Mouse (Mus musculus): ENCODE data around the gene Adam22.

Adam22 gene

DNA sequence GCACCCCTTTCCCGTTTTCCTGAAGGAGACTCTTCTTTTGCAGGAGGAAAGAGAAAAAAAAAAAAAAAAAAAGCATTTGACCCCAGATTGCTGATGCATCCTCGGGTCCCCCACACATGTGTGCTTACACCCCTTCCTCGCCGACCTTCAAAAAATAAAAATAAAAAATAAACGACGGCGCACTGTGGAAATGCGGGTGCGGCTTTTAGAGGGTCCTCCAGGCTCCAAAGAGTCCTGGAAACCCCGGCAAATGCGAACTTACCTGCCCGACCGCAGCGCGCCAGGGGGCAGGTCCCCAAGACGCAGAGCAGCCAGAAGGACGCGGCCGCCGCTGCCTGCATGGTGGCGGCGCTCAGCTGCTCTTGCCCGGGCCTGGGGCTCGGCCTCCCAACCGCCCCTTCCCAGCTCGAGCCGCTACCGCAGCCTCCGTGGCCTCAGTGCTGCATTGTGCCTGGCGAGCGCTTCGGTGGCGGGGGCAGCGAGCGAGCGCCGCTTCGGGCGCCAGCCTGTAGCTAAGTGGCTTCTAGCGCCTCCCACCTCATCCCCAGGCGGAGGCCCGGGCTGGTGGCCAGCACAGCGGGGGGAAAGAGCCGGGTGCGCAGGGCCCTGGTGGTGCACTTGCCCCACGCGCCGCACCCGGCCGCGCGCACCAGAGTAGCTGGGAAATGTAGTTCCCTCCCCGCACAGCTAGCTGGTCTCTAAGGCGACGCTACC, at the start of gene Adam22:
Adam22 (minus strand) TSS at position 547 of the 714 bp plus-strand sequence.
- no peak for DNase-seq (ENCODE audit: low spot score)

- no peak for DNase-seq (ENCODE audit: low spot score)
Observed at GRCm38 (mm10) chr5:8417443-8417842, 49.5 kb upstream of the Adam22 start.

- no peak for DNase-seq (ENCODE audit: low spot score)
Observed at GRCm38 (mm10) chr5:8416683-8417413, 48.9 kb upstream of the Adam22 start.

- DNase-seq (ENCODE audit: low spot score) = no peak
Observed at GRCm38 (mm10) chr5:8408746-8409145, 40.8 kb upstream of the Adam22 start.

- no peak for DNase-seq (ENCODE audit: low spot score)
Observed at GRCm38 (mm10) chr5:8397587-8398249, 29.8 kb upstream of the Adam22 start.

GRCm38 (mm10) chr5:8393891-8394583, 26.1 kb upstream of the Adam22 start:
- no peak for DNase-seq (ENCODE audit: low spot score)

- DNase-seq (ENCODE audit: low spot score) = no peak
Observed at GRCm38 (mm10) chr5:8374297-8374906, 6.4 kb upstream of the Adam22 start.

GRCm38 (mm10) chr5:8373415-8373814, 5.5 kb upstream of the Adam22 start:
- DNase-seq (ENCODE audit: low spot score) = no peak

- DNase-seq (ENCODE audit: low spot score) = no peak
Observed at GRCm38 (mm10) chr5:8368781-8369180, 821 bp upstream of the Adam22 start.

DNA sequence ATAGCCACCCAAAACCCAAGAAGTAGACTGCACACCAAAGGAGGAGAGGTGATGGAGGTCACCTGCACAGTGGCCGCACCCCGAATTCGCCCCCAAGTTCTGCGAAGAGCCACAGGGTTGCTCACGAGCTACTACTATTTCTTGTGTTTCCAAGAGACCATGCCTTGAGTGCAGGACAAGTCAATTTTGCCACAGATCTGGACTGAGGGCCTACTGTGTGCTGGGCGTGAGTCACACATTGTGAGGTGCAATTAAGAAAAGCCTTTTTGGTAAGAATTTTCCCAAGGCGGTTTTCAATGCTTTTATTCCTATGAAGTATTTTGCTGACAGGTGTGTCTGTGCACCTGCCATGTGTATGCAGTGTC, 350 bp upstream of the Adam22 start:
- no peak for DNase-seq (ENCODE audit: low spot score)

DNA sequence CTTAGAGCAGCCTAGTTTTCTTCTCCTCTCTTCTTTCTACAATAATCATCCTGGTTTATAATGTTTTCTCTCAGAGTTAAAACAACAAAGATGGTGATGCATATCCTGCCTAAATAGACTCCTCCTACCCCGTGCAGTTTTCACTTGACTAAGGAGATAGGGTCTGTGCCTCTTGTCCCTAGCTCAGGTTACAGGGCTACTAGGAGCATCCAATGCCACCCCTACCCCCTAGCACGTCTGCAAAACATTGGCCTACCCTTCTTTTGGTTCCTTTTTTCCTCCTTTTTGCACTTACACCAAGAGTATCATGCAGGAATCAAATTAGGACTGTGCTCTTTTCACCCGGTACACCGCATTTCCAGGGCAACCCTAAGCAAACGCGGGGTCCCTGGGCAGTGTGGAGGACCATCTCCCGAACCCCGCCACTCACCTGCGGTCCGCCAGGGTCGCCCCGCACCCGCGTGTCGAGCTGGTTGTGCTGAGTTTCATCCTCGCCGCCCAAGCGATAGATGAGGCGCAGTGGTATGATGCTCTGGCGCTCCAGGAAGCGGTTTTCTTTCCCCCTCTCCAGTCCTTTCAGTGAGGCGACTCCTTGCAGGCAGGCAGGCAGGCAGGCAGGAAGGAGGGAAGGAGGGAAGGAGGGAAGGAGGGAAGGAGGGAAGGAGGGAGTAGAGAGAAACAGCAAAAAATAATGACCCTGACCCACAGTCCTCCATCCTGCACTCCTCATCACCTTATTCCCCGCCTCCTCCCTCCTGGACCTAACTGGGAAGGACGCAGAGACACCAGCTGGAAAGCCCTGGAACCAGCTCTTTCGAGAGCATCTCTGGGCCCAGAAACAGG, 968 bp downstream of the Adam22 start:
- DNase-seq (ENCODE audit: low spot score) = no peak

DNA sequence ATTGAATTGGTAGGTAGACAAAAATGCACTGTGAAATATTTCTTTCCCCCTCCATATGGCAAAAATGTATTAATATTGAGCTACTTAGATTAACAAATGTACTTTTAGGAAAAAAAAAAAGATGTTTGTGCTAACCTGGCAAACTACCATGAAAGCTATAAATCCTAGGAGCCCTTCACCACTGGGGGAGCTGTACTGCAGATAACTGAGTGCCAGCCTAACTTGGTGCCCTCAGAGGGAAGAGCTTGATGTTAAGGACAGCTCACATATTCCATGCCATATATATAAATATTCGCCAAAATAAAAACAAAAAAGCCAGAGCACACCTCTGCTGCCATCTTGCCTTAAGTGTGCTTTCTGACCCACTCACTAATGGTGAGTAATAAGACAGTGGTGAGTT, 5.6 kb downstream of the Adam22 start:
- no peak for DNase-seq (ENCODE audit: low spot score)

GRCm38 (mm10) chr5:8357677-8358076, 10.3 kb downstream of the Adam22 start:
- no peak for DNase-seq (ENCODE audit: low spot score)

DNA sequence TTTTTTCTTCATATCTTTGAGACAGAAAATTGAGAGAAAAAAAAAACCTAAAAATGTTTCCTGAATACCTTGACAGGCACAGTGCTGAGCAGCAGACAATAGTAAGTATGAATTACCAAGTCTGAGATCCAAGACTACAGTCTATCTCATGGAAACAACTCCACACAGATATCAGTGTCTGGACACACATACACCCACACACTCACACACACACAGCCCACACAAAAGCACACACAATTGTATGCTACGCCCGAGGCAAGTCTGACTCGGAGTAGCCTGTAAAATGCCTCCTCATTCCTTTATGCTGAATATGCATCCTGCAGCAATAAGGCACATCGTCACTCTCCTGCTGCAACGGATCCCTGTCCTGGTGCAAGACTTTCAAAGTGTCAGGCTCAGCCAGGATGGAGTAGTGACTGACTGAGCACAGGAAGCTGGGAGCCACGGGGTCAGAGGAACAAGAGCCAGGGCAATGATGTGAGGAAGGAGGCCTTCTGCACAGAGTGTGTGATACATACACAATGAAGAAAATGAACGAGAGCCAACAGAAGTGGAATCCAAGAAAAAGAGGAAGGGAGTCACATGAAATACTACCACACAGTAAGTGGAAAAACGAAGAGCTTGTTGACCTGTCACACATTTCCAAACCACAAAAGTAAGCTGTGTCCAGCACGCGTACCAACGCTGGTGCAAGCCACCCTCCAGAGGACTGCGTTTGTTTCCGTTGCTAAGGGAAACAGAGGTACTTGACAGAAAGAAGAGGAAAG, 10.9 kb downstream of the Adam22 start:
- no peak for DNase-seq (ENCODE audit: low spot score)

DNA sequence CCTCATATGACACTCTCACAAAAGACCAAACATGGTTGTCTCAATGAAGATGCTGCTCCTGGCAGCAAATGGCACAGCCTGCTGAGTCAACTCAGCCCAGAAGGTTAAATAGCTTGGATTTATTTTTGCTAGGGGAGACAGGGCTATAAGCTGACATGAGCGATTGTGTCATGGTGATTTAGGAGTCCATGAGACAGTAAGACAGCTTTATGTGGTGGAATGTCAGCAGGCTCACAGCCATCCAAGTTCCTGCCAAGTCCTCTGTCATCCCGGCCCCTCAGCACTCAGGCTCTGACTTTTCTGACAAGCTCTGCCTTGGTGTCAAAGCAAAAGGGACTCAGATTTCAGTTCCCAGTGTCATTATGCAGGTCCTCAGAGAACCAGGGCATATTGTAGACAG, 11.6 kb downstream of the Adam22 start:
- no peak for DNase-seq (ENCODE audit: low spot score)

DNA sequence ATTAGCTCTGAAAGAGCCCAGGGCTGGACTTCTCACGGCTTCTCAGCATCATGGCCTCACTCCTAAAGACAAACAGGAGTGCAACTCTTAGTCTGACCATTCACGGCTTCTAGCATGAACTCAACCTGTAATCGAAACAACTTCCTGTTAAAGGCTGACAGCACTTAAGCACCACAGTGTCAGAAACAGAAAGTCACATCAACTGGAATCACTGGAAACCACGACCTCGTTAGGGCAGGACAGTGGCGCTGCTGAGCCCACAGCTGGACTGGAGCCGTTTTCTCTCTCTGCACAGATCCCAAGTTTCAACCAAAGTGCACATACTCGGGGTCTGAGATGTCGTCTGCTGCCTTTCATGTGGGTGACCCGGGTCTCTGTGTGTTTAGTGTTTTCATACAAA, 18.4 kb downstream of the Adam22 start:
- DNase-seq (ENCODE audit: low spot score) = no peak

DNA sequence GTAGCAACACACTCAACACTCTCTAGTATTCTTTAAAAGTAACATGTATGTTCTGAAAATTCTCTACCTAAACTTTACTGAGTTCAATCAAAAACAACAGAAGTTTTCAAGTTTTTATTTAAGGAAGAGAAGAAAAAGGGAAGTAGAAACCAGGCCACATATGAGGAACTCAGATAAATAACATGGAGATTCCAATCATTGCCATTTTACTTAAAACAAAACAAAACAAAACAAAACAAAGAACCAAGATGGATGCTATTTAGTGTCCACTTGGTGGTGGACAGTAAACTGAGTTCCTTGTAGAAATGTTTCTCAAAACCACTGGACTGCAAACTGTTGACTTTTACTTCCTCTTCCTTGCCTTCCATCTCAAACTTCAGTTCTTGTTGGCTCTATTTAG, 21.6 kb downstream of the Adam22 start:
- DNase-seq (ENCODE audit: low spot score) = no peak

DNA sequence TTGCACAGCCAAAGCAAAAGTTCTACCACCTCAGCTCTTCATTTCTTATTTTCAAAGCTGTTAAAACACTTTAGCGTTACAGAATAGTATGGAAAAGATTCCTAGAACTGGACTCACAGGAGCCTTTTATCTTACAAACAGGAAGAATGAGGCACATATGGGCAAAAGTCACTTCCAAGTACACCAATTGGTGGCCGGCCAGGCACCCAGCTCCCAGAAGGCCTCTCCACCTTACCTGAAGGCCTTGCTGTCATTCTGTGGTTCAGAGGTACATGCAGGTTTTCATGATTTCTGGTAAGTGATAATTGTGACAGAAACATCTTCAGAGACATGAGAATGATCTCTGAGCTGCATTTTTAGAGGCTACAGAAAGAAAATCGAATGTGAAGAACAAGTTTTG, 24.7 kb downstream of the Adam22 start:
- DNase-seq (ENCODE audit: low spot score) = no peak

DNA sequence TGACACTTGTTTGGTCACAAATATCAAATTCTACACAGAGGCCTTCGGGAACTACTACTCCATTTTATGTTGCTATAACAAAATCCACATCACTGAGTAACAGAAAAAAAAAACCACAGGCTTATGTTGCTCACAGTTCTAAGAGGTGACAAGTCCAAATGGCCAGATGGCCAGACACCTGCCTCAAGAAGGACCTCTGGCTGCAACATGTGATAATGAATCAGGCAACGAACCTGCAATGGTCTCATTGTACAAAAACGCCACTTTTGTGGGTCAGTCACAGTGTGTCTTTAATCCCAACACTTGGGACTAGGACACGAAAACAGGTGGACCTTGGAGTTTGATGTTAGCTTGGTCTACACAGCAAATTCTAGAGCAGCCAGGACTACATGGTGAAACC, 26.3 kb downstream of the Adam22 start:
- DNase-seq (ENCODE audit: low spot score) = no peak

- no peak for DNase-seq (ENCODE audit: low spot score)
Observed at GRCm38 (mm10) chr5:8327645-8328269, 40.2 kb downstream of the Adam22 start.
